Mouse (Mus musculus): ENCODE data around the gene Aipl1.

DNA sequence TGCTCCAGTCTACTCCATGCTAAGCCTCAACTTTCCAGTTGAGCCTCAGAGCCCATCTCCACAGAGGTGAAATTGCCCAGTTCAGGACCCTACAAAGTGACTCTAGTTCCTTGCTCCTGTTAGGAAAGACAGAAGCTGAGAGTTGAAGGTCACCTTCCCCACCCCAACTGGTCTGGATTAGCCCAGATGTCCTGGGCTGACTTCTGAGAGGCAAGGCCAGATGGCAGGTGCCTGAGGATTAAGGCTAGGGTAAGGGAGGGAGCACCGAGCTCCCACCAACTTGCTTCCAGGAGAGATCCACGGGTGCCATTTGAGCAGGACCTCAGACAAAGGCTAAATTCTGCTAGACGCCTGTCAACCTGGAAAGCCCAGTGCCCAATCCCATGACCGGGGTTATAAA is 5.2 kb downstream of the Aipl1 start:
- TF ChIP-seq CTCF (IDR thresholded peaks at IDR 0.05; ENCODE audit: insufficient read depth, low read depth, low read length) = no peak
- TF ChIP-seq POLR2A (IDR thresholded peaks at IDR 0.05; ENCODE audit: insufficient read depth, low read depth, low read length) = no peak
